Mouse (Mus musculus): ENCODE results near the gene Dnajc3. TPM values are rescaled to one million over a fixed set of nuclear protein-coding genes. Genes with fewer than 3 reads are reported as not detected.
A peak's percentile ranks its signal among the peaks of the same experiment; 100 is the strongest.

Dnajc3 gene
- polyA plus RNA-seq (2012; ENCODE audit: insufficient read depth, insufficient read length, missing spikeins), result 27.4 and 31.0 TPM in 2 replicates

GRCm38 (mm10) chr14:118937533-118938492 is at the start of gene Dnajc3:
Gene Dnajc3, plus strand, starts transcription at chr14:118937976.
- Histone ChIP-seq H3K27ac (replicated peaks; ENCODE audit: low read depth, low read length) (peak within 1 kb of the TSS; percentile 94), H3K4me3 (ENCODE audit: insufficient read depth, low read depth, low read length) (peak within 1 kb of the TSS; percentile 99), H3K4me1 (ENCODE audit: control insufficient read depth, insufficient read depth, insufficient read length, low read length) (peaks cover 12% of the 10 kb centered on the region)

- Histone ChIP-seq H3K27ac (replicated peaks; ENCODE audit: low read depth, low read length) (no peak overlapping the region), H3K4me1 (ENCODE audit: control insufficient read depth, insufficient read depth, insufficient read length, low read length) (no peaks in the 10 kb centered on the region), H3K4me3 (ENCODE audit: insufficient read depth, low read depth, low read length) (no peak overlapping the region)
These were observed 47.7 kb upstream of the Dnajc3 start for GRCm38 (mm10) chr14:118890101-118890500.

- no peak overlapping the region for H3K4me3 ChIP-seq (ENCODE audit: insufficient read depth, low read depth, low read length)
- H3K27ac ChIP-seq (replicated peaks; ENCODE audit: low read depth, low read length), result no peak overlapping the region
- H3K4me1 ChIP-seq (ENCODE audit: control insufficient read depth, insufficient read depth, insufficient read length, low read length), result no peaks in the 10 kb centered on the region
These were observed 42.5 kb upstream of the Dnajc3 start for GRCm38 (mm10) chr14:118895228-118895627.

GRCm38 (mm10) chr14:118895655-118896054 is 42.1 kb upstream of the Dnajc3 start:
- no peak overlapping the region for H3K4me3 ChIP-seq (ENCODE audit: insufficient read depth, low read depth, low read length)
- H3K27ac ChIP-seq (replicated peaks; ENCODE audit: low read depth, low read length), result no peak overlapping the region
- no peaks in the 10 kb centered on the region for H3K4me1 ChIP-seq (ENCODE audit: control insufficient read depth, insufficient read depth, insufficient read length, low read length)

- H3K27ac ChIP-seq (replicated peaks; ENCODE audit: low read depth, low read length), result no peak overlapping the region
- no peak overlapping the region for H3K4me3 ChIP-seq (ENCODE audit: insufficient read depth, low read depth, low read length)
- no peaks in the 10 kb centered on the region for H3K4me1 ChIP-seq (ENCODE audit: control insufficient read depth, insufficient read depth, insufficient read length, low read length)
These were observed 37.8 kb upstream of the Dnajc3 start for GRCm38 (mm10) chr14:118899940-118900339.

GRCm38 (mm10) chr14:118900911-118901310 is 36.9 kb upstream of the Dnajc3 start:
- Histone ChIP-seq H3K4me3 (ENCODE audit: insufficient read depth, low read depth, low read length) (no peak overlapping the region), H3K4me1 (ENCODE audit: control insufficient read depth, insufficient read depth, insufficient read length, low read length) (no peaks in the 10 kb centered on the region), H3K27ac (replicated peaks; ENCODE audit: low read depth, low read length) (no peak overlapping the region)

- Histone ChIP-seq H3K27ac (replicated peaks; ENCODE audit: low read depth, low read length) (no peak overlapping the region), H3K4me1 (ENCODE audit: control insufficient read depth, insufficient read depth, insufficient read length, low read length) (no peaks in the 10 kb centered on the region), H3K4me3 (ENCODE audit: insufficient read depth, low read depth, low read length) (no peak overlapping the region)
These were observed 34.4 kb upstream of the Dnajc3 start for GRCm38 (mm10) chr14:118903397-118903796.

GRCm38 (mm10) chr14:118903867-118904562 is 33.8 kb upstream of the Dnajc3 start:
- Histone ChIP-seq H3K4me1 (ENCODE audit: control insufficient read depth, insufficient read depth, insufficient read length, low read length) (no peaks in the 10 kb centered on the region), H3K4me3 (ENCODE audit: insufficient read depth, low read depth, low read length) (no peak overlapping the region), H3K27ac (replicated peaks; ENCODE audit: low read depth, low read length) (no peak overlapping the region)

GRCm38 (mm10) chr14:118907592-118907991 is 30.2 kb upstream of the Dnajc3 start:
- H3K4me1 ChIP-seq (ENCODE audit: control insufficient read depth, insufficient read depth, insufficient read length, low read length), result no peaks in the 10 kb centered on the region
- no peak overlapping the region for H3K27ac ChIP-seq (replicated peaks; ENCODE audit: low read depth, low read length)
- no peak overlapping the region for H3K4me3 ChIP-seq (ENCODE audit: insufficient read depth, low read depth, low read length)

GRCm38 (mm10) chr14:118909872-118910271 is 27.9 kb upstream of the Dnajc3 start:
- Histone ChIP-seq H3K4me3 (ENCODE audit: insufficient read depth, low read depth, low read length) (no peak overlapping the region), H3K27ac (replicated peaks; ENCODE audit: low read depth, low read length) (no peak overlapping the region), H3K4me1 (ENCODE audit: control insufficient read depth, insufficient read depth, insufficient read length, low read length) (no peaks in the 10 kb centered on the region)

GRCm38 (mm10) chr14:118910332-118911222 is 27.2 kb upstream of the Dnajc3 start:
- Histone ChIP-seq H3K4me1 (ENCODE audit: control insufficient read depth, insufficient read depth, insufficient read length, low read length) (no peaks in the 10 kb centered on the region), H3K4me3 (ENCODE audit: insufficient read depth, low read depth, low read length) (peak overlapping the region; percentile 57), H3K27ac (replicated peaks; ENCODE audit: low read depth, low read length) (peak overlapping the region; percentile 38; the same call in 1 of the 2 replicates)

- no peaks in the 10 kb centered on the region for H3K4me1 ChIP-seq (ENCODE audit: control insufficient read depth, insufficient read depth, insufficient read length, low read length)
- H3K4me3 ChIP-seq (ENCODE audit: insufficient read depth, low read depth, low read length), result no peak overlapping the region
- H3K27ac ChIP-seq (replicated peaks; ENCODE audit: low read depth, low read length), result no peak overlapping the region
These were observed 26.3 kb upstream of the Dnajc3 start for GRCm38 (mm10) chr14:118911521-118911920.

GRCm38 (mm10) chr14:118913651-118914050 is 24.1 kb upstream of the Dnajc3 start:
- Histone ChIP-seq H3K4me1 (ENCODE audit: control insufficient read depth, insufficient read depth, insufficient read length, low read length) (no peaks in the 10 kb centered on the region), H3K27ac (replicated peaks; ENCODE audit: low read depth, low read length) (no peak overlapping the region), H3K4me3 (ENCODE audit: insufficient read depth, low read depth, low read length) (no peak overlapping the region)

GRCm38 (mm10) chr14:118919025-118919424 is 18.8 kb upstream of the Dnajc3 start:
- Histone ChIP-seq H3K27ac (replicated peaks; ENCODE audit: low read depth, low read length) (no peak overlapping the region), H3K4me1 (ENCODE audit: control insufficient read depth, insufficient read depth, insufficient read length, low read length) (no peaks in the 10 kb centered on the region), H3K4me3 (ENCODE audit: insufficient read depth, low read depth, low read length) (no peak overlapping the region)

- H3K27ac ChIP-seq (replicated peaks; ENCODE audit: low read depth, low read length), result no peak overlapping the region
- H3K4me1 ChIP-seq (ENCODE audit: control insufficient read depth, insufficient read depth, insufficient read length, low read length), result no peaks in the 10 kb centered on the region
- no peak overlapping the region for H3K4me3 ChIP-seq (ENCODE audit: insufficient read depth, low read depth, low read length)
These were observed 17.1 kb upstream of the Dnajc3 start for GRCm38 (mm10) chr14:118920654-118921053.

All from brown adipose tissue, adult 24 weeks (tissue).